Comparison of ENCODE assay signal across 9 mouse cellular contexts in genomic region chr5:107513583-107513982, GRCm38 (mm10). TPM values are rescaled to one million over a fixed set of nuclear protein-coding genes. Genes with fewer than 3 reads are reported as not detected.
DNase-seq lines count a peak whose midpoint lies in the region; ATAC-seq and TF ChIP-seq lines count a peak whose summit lies in the region.
"Had no signal": no experiment of that assay in that cellular context is flagged by ENCODE, and none has a peak within 500 bp of the region (broad histone marks: within the 10 kb centered on the region; RNA-seq: fewer than 3 reads in every experiment).

No protein-coding gene starts in this region.

- ATAC-seq in erythroid progenitor cell, adult 5-6 weeks (replicated peaks; ENCODE audit: low FRiP score, poor library complexity, severe bottlenecking), result peak; percentile 87
- ATAC-seq in kidney, embryonic 14.5 days (ENCODE audit: low FRiP score, low TSS enrichment), result 0 out of 2 replicates have a peak, but pooled peaks have one; percentile 9

- no peak overlapping the region for H3K27ac ChIP-seq in ES-Bruce4 (ENCODE audit: insufficient read depth, low read length)
- H3K27ac ChIP-seq in kidney, embryonic 14.5 days (ENCODE audit: low read depth, low read length), result no peak overlapping the region

- WGBS in kidney, embryonic 14.5 days, result 59% methylated on average over 7 of the region's 7 CpGs

- H3K4me2 ChIP-seq in kidney, embryonic 14.5 days (replicated peaks; ENCODE audit: low read depth, low read length), result no peak overlapping the region

- no peak for TF ChIP-seq EP300 in ES-Bruce4 (IDR thresholded peaks at IDR 0.05; ENCODE audit: insufficient read depth, low read depth, low read length)

- peak; percentile 67 for DNase-seq in layer of hippocampus, adult 11-12 months (ENCODE audit: low spot score)
- no peak for DNase-seq in layer of hippocampus, adult 9-10 months (ENCODE audit: low spot score)
- peak; percentile 34 for DNase-seq in c-Kit-negative CD71-positive TER-119-positive erythroid progenitor cells, embryonic 14.5 days (ENCODE audit: low read depth, low spot score)
- DNase-seq in lung, postnatal 25 days (ENCODE audit: low spot score), result peak; percentile 47
- DNase-seq in thymus, adult 18-20 months, result peak; percentile 66 to 69

- H3K4me1 ChIP-seq in ES-Bruce4 (ENCODE audit: control insufficient read depth, insufficient read depth, low read length), result no peaks in the 10 kb centered on the region
- no peaks in the 10 kb centered on the region for H3K4me1 ChIP-seq in kidney, embryonic 14.5 days (ENCODE audit: control insufficient read depth, insufficient read depth, low read length)

- no peak for TF ChIP-seq POLR2A in ES-Bruce4 (IDR thresholded peaks at IDR 0.05; ENCODE audit: insufficient read depth, low read length)

- H3K9me3 ChIP-seq in ES-Bruce4 (replicated peaks; ENCODE audit: control insufficient read depth, insufficient read depth, low read length, poor library complexity, severe bottlenecking), result no peaks in the 10 kb centered on the region
- no peaks in the 10 kb centered on the region for H3K9me3 ChIP-seq in kidney, embryonic 14.5 days (ENCODE audit: control insufficient read depth, low read length)

- H3K27me3 ChIP-seq in ES-Bruce4 (ENCODE audit: control insufficient read depth, insufficient read depth, low read length, poor library complexity, severe bottlenecking), result no peaks in the 10 kb centered on the region
- H3K27me3 ChIP-seq in kidney, embryonic 14.5 days (ENCODE audit: control insufficient read depth, insufficient read depth, low read length), result no peaks in the 10 kb centered on the region

- H3K9ac ChIP-seq in ES-Bruce4 (ENCODE audit: low read depth, poor library complexity, severe bottlenecking), result no peak overlapping the region
- H3K9ac ChIP-seq in kidney, embryonic 14.5 days (ENCODE audit: low read depth, low read length), result no peak overlapping the region

- TF ChIP-seq CTCF in ES-Bruce4 (IDR thresholded peaks at IDR 0.05; ENCODE audit: low read depth, low read length), result peak; percentile 80

- no peaks in the 10 kb centered on the region for H3K36me3 ChIP-seq in ES-Bruce4 (ENCODE audit: control insufficient read depth, insufficient read depth, low read length, poor library complexity, severe bottlenecking)
- no peaks in the 10 kb centered on the region for H3K36me3 ChIP-seq in kidney, embryonic 14.5 days (ENCODE audit: control insufficient read depth, insufficient read depth, low read length)

- H3K4me3 ChIP-seq in ES-Bruce4 (ENCODE audit: low read depth, low read length), result no peak overlapping the region
- H3K4me3 ChIP-seq in kidney, embryonic 14.5 days (ENCODE audit: low read length), result no peak overlapping the region
- H3K4me3 ChIP-seq: myocyte had no signal

RNA-seq across cellular contexts. Expression of gene Gm42669, which starts 6.2 kb away (rescaled TPM):
- not detected in 2 replicates for polyA plus RNA-seq in ES-Bruce4 (2011; ENCODE audit: insufficient read depth, insufficient read length, low read depth, missing spikeins)
- total RNA-seq in erythroid progenitor cell, adult 5-6 weeks (2015; ENCODE audit: low replicate concordance), result not detected in 2 replicates
- 0.08 and 0.39 TPM in 2 replicates for total RNA-seq in erythroid progenitor cell, adult 5-6 weeks (2017; ENCODE audit: low replicate concordance)
- 0.84 and 0.94 TPM in 2 replicates for polyA plus RNA-seq in kidney, embryonic 14.5 days (2014; fragmentation: Nextera tagmentation; extraction: Ambion mirVana)

RNA-seq across cellular contexts. Expression of gene 1700028K03Rik, which starts 20.9 kb away (rescaled TPM):
- polyA plus RNA-seq in ES-Bruce4 (2011; ENCODE audit: insufficient read depth, insufficient read length, low read depth, missing spikeins), result 0.12 and 0.30 TPM in 2 replicates
- not detected in 2 replicates for total RNA-seq in erythroid progenitor cell, adult 5-6 weeks (2015; ENCODE audit: low replicate concordance)
- 0.51 and 0.68 TPM in 2 replicates for total RNA-seq in erythroid progenitor cell, adult 5-6 weeks (2017; ENCODE audit: low replicate concordance)
- polyA plus RNA-seq in kidney, embryonic 14.5 days (2014; fragmentation: Nextera tagmentation; extraction: Ambion mirVana), result 0.06 and 0.16 TPM in 2 replicates
- polyA plus RNA-seq: myocyte had no signal
